Mouse (Mus musculus): ENCODE results near the gene Dock1. TPM values are rescaled to one million over a fixed set of nuclear protein-coding genes. Genes with fewer than 3 reads are reported as not detected.

The Dock1 gene
- total and polyA plus RNA-seq, 3 experiments = not detected

DNA sequence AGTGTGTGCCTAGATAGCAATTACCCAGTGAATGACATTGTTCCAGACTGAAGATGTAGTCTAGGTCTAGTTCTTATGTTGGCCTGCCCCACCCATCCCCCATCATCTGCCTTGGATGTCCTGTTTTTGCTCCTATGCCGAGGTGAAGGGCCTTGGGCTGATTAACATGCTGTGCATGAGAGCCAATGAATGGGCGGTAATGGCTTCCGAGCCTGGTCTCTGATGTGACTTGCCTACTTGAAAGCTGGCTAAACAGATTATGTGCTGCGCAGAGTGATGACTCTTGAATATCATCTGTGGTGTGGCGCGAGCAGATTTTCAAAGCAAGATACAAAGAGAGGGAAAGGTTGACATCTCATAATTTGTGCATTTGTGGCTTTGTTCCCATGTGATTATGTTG, 191.5 kb downstream of the Dock1 start:
- Histone ChIP-seq H3K36me3 (replicated peaks in 1 of 2; ENCODE audit: control insufficient read depth in 1 of 2, insufficient read depth in 1 of 2, low read length in 1 of 2) (no peaks in the 10 kb centered on the region), H3K27me3 (replicated peaks) (no peaks in the 10 kb centered on the region), H3K4me1 (ENCODE audit: control insufficient read depth in 1 of 2, insufficient read depth in 2 of 2) (no peaks in the 10 kb centered on the region), H3K9ac (ENCODE audit: insufficient read depth, low read depth) (no peak overlapping the region), H3K27ac (ENCODE audit: insufficient read depth, low read depth) (no peak overlapping the region), H3K79me2 (replicated peaks; ENCODE audit: control insufficient read depth, extremely low read depth, insufficient read depth, poor library complexity, severe bottlenecking) (no peaks in the 10 kb centered on the region), H3K9me3 (replicated peaks; ENCODE audit: low read length) (peaks cover 85% of the 10 kb centered on the region), H3K4me3 (replicated peaks in 1 of 3; ENCODE audit: low read depth in 2 of 3, low read length in 2 of 3, poor library complexity in 1 of 3) (no peak overlapping the region), H3K4me2 (ENCODE audit: insufficient read depth, low read depth, poor library complexity, severe bottlenecking) (no peak overlapping the region)
- dilution Hi-C loops (cut with MboI; ENCODE audit: extremely low pct_ligation_motif_present, extremely low pct_unique_long_range_greater_than_20kb, low sequenced_read_pairs) (no loop called here), in situ Hi-C loops (cut with MboI; ENCODE audit: low pct_ligation_motif_present, low pct_unique_long_range_greater_than_20kb, low sequenced_read_pairs) (no loop called here)
- no peak for DNase-seq (ENCODE audit: extremely low read depth)
- no peak for TF ChIP-seq MAZ (IDR thresholded peaks at IDR 0.05; ENCODE audit: low read depth, low read length)
- TF ChIP-seq ZC3H11A (IDR thresholded peaks at IDR 0.05; ENCODE audit: low read depth, low read length) = no peak
- TF ChIP-seq ELF1 (IDR thresholded peaks at IDR 0.05; ENCODE audit: low read depth, low read length) = no peak
- no peak for TF ChIP-seq JUN (IDR thresholded peaks at IDR 0.05; ENCODE audit: insufficient read depth, low read depth, low read length)
- no peak for TF ChIP-seq TBP (conservative IDR thresholded peaks at IDR 0.05; ENCODE audit: low read depth, low read length)
- TF ChIP-seq CHD2 (IDR thresholded peaks at IDR 0.05; ENCODE audit: low read length) = no peak
- no peak for TF ChIP-seq ZMIZ1 (IDR thresholded peaks at IDR 0.05; ENCODE audit: low read depth, low read length)
- TF ChIP-seq IRF4 (IDR thresholded peaks at IDR 0.05; ENCODE audit: low read depth, low read length) = no peak
- no peak for TF ChIP-seq RCOR1 (conservative IDR thresholded peaks at IDR 0.05; ENCODE audit: low read depth, low read length)
- TF ChIP-seq JUND (conservative IDR thresholded peaks at IDR 0.05; ENCODE audit: low read depth, low read length) = no peak
- TF ChIP-seq POLR2A (IDR thresholded peaks at IDR 0.05; ENCODE audit: low read depth, low read length) = no peak
- no peak for TF ChIP-seq E2F4 (IDR thresholded peaks at IDR 0.05; ENCODE audit: insufficient replicate concordance, low read depth, low read length)
- TF ChIP-seq SMC3 (IDR thresholded peaks at IDR 0.05; ENCODE audit: low read depth, low read length) = no peak
- TF ChIP-seq KAT2A (IDR thresholded peaks at IDR 0.05; ENCODE audit: insufficient replicate concordance, low read length) = no peak
- TF ChIP-seq UBTF (IDR thresholded peaks at IDR 0.05; ENCODE audit: low read depth, low read length) = no peak
- TF ChIP-seq USF1 (IDR thresholded peaks at IDR 0.05; ENCODE audit: low read depth, low read length) = no peak

- no peak overlapping the region for H3K27ac ChIP-seq (ENCODE audit: insufficient read depth, low read depth)
Measured at GRCm38 (mm10) chr7:134864175-134864574, 193.7 kb downstream of the Dock1 start.

More at GRCm38 (mm10) chr7:134864175-134864574, 193.7 kb downstream of the Dock1 start:
- dilution Hi-C loops (cut with MboI; ENCODE audit: extremely low pct_ligation_motif_present, extremely low pct_unique_long_range_greater_than_20kb, low sequenced_read_pairs) = no loop called here
- Histone ChIP-seq H3K9me3 (replicated peaks; ENCODE audit: low read length) (peaks cover 82% of the 10 kb centered on the region), H3K4me2 (ENCODE audit: insufficient read depth, low read depth, poor library complexity, severe bottlenecking) (no peak overlapping the region), H3K4me3 (replicated peaks in 1 of 3; ENCODE audit: low read depth in 2 of 3, low read length in 2 of 3, poor library complexity in 1 of 3) (no peak overlapping the region), H3K79me2 (replicated peaks; ENCODE audit: control insufficient read depth, extremely low read depth, insufficient read depth, poor library complexity, severe bottlenecking) (no peaks in the 10 kb centered on the region), H3K27me3 (replicated peaks) (no peaks in the 10 kb centered on the region), H3K36me3 (replicated peaks in 1 of 2; ENCODE audit: control insufficient read depth in 1 of 2, insufficient read depth in 1 of 2, low read length in 1 of 2) (no peaks in the 10 kb centered on the region), H3K4me1 (ENCODE audit: control insufficient read depth in 1 of 2, insufficient read depth in 2 of 2) (no peaks in the 10 kb centered on the region), H3K9ac (ENCODE audit: insufficient read depth, low read depth) (no peak overlapping the region)
- no peak for DNase-seq (ENCODE audit: extremely low read depth)
- no peak for TF ChIP-seq POLR2A (IDR thresholded peaks at IDR 0.05; ENCODE audit: low read depth, low read length)
- in situ Hi-C loops (cut with MboI; ENCODE audit: low pct_ligation_motif_present, low pct_unique_long_range_greater_than_20kb, low sequenced_read_pairs) = no loop called here

Data from CH12.LX (cell line).